Mouse (Mus musculus) liver, embryonic 14.5 days (tissue): ENCODE results near the gene Adgrb2. TPM values are rescaled to one million over a fixed set of nuclear protein-coding genes. Genes with fewer than 3 reads are reported as not detected.

ENCODE experiments used
- ATAC-seq: fragments of 200-750 bp; cut with Nextera tagmentation; 2 replicates; pipeline ENCODE4 v1.8.0; 2017; ENCODE audit warnings: moderate number of reproducible peaks, mild to moderate bottlenecking, moderate library complexity; ENCODE audit not compliant: insufficient read depth
- DNase-seq, 3 experiments: peaks; one replicate each; pipeline ENCODE4 v3.0.0-alpha.2; 2012 to 2013; ENCODE audit warnings: low read depth in 3 of 3, low spot score in 3 of 3
- H3K27ac ChIP-seq: fragments of 300-500 bp; sonication (generic); 2 replicates; pipeline ENCODE4 v1.5.1; 2014; ENCODE audit warnings: moderate library complexity, mild to moderate bottlenecking, control low read depth, inconsistent platforms
- H3K27me3 ChIP-seq: fragments of 300-500 bp; sonication (generic); 2 replicates; pipeline ENCODE4 v1.6.1; 2014; ENCODE audit warnings: mild to moderate bottlenecking, low read length, moderate library complexity; ENCODE audit not compliant: control insufficient read depth, insufficient read depth
- H3K36me3 ChIP-seq: fragments of 300-500 bp; sonication (generic); replicated peaks from 2 replicates; pipeline ENCODE4 v1.6.1; 2014; ENCODE audit warnings: low read depth; ENCODE audit not compliant: control insufficient read depth, insufficient read depth
- H3K4me1 ChIP-seq, 2 experiments: fragments of 200-500 bp in 1 of 2; fragments of 300-500 bp in 1 of 2; sonication (generic) in 1 of 2; replicated peaks; 2 replicates each; pipeline ENCODE4 v1.6.1; 2012 to 2014; ENCODE audit warnings: antibody characterized with exemption in 1 of 2, inconsistent platforms in 1 of 2, low read length in 1 of 2; ENCODE audit not compliant: control insufficient read depth in 2 of 2, insufficient read depth in 2 of 2
- H3K4me2 ChIP-seq: fragments of 300-500 bp; sonication (generic); 2 replicates; pipeline ENCODE4 v1.6.1; 2014; ENCODE audit warnings: low read depth, mild to moderate bottlenecking, control low read depth, moderate library complexity
- H3K4me3 ChIP-seq, 2 experiments: fragments of 200-500 bp in 1 of 2; fragments of 300-500 bp in 1 of 2; sonication (generic) in 1 of 2; 2 replicates each; pipeline ENCODE4 v1.5.1; 2012 to 2014; ENCODE audit warnings: low read depth in 2 of 2, low read length in 2 of 2, mild to moderate bottlenecking in 2 of 2, control low read depth in 1 of 2, inconsistent platforms in 1 of 2, moderate library complexity in 1 of 2; ENCODE audit not compliant: insufficient read depth in 1 of 2
- H3K9ac ChIP-seq: fragments of 300-500 bp; sonication (generic); replicated peaks from 2 replicates; pipeline ENCODE4 v1.6.1; 2014; ENCODE audit warnings: mild to moderate bottlenecking, control low read depth, moderate library complexity
- H3K9me3 ChIP-seq: fragments of 300-500 bp; sonication (generic); 2 replicates; pipeline ENCODE4 v1.6.1; 2016; ENCODE audit warnings: low read length, mixed read lengths; ENCODE audit not compliant: control insufficient read depth
- CTCF ChIP-seq: IDR thresholded peaks from 2 replicates; pipeline ENCODE4 v1.5.1; 2016; ENCODE audit warnings: antibody characterized with exemption, low read depth, control low read depth
- EP300 ChIP-seq: IDR thresholded peaks from 2 replicates; pipeline ENCODE4 v1.6.1; 2016; ENCODE audit warnings: antibody characterized with exemption, low read depth
- WGBS: fragments of 180-500 bp; shearing (Covaris S2); extraction: QIAGEN DNeasy Blood & Tissue Kit; methylation state at CpG from one replicate; pipeline ENCODE4 v1.1.7; 2014; ENCODE audit not compliant: insufficient replicate concordance; 5-methylcytosine and 5-hydroxymethylcytosine counted together
- polyA plus RNA-seq, 2 experiments: library from polyadenylated mRNA; depleted of rRNA in 1 of 2; stranded (reverse) in 1 of 2; unstranded in 1 of 2; fragments of >200 nt; fragmentation: Nextera tagmentation in 1 of 2; extraction: Ambion mirVana in 1 of 2; gene quantifications; 2 replicates each; pipeline versions ENCODE4 v1.2.1 to v1.2.3; 2012 to 2014

The Adgrb2 gene
- polyA plus RNA-seq, 2 experiments = 0.15 to 0.22 TPM

- H3K9ac ChIP-seq = no peak overlapping the region
- H3K27ac ChIP-seq = no peak overlapping the region
- ATAC-seq (no peak), DNase-seq (no peak)
- WGBS = 29% methylated on average over 1 of the region's 1 CpGs
- H3K4me3 ChIP-seq = no peak overlapping the region
- H3K4me2 ChIP-seq = no peak overlapping the region
- no peaks in the 10 kb centered on the region for H3K36me3 ChIP-seq
- H3K4me1 ChIP-seq = no peaks in the 10 kb centered on the region
- H3K27me3 ChIP-seq = no peaks in the 10 kb centered on the region
- no peaks in the 10 kb centered on the region for H3K9me3 ChIP-seq
- no peak for TF ChIP-seq CTCF
- TF ChIP-seq EP300 = no peak
Observed at GRCm38 (mm10) chr4:130054727-130055126, 70.1 kb downstream of the Adgrb2 start.

DNA sequence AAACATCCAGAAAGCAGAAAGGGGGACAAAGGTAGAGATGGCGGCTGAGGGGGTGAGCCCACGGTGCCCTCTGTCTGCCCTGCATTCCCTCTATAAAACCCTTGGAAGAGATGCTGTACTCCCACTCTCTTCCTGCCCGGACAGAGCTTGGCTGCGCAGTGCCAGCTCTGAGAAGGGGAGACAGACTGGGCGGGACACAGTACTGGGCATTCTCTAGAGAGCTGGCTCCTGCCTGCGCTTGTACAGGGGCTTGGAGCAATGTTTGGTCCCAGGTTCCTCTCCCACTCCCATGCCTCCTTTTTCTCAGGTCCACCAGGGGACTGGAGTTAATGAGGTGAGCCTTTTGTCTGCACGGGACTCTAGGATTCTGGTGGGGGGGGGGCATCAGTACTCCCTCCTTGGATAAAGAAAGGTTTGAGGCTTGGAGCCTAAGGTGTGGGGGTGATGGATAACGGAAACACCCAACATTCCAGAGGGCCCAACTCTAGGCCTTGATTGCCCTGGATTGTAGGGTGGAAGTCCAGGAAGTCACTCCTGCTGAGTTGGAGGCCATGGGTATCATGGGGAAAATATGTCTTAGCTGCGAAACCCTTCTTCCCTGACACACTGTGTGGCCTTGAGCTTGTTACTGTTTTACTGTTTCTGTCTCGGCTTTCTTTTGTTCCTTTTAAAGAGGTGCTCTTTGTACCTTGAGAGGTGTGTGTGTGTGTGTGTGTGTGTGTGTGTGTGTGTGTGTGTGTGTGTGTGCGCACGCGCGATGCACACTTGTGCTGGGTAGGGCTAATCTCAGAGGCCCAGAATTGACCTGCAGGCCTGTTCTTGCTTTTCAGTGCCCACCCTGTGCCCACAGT is 70.7 kb downstream of the Adgrb2 start:
- no peaks in the 10 kb centered on the region for H3K36me3 ChIP-seq
- TF ChIP-seq CTCF (no peak), EP300 (no peak)
- no peaks in the 10 kb centered on the region for H3K9me3 ChIP-seq
- H3K4me3 ChIP-seq = no peak overlapping the region
- no peaks in the 10 kb centered on the region for H3K4me1 ChIP-seq
- DNase-seq = no peak
- no peaks in the 10 kb centered on the region for H3K27me3 ChIP-seq
- H3K27ac ChIP-seq = no peak overlapping the region
- 72% methylated on average over 14 of the region's 14 CpGs for WGBS
- H3K4me2 ChIP-seq = no peak overlapping the region
- H3K9ac ChIP-seq = no peak overlapping the region
- no peak for ATAC-seq

DNA sequence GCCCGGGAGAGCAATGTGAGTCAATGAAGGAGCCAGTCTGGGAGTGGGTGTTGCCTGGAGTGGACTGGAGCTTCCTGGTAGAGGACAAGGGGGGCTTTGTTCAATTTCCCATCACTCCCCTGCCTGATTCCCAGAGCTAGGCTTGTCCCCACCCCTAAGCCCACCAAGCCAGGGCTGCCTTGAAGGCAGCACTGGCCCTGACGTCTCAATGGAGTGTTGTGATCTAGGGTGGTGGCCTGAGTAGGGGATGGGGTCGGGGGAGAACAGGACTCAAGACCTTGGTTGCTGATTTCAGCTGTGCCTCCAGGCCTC is 71.3 kb downstream of the Adgrb2 start:
- ATAC-seq = no peak
- 42% methylated on average over 3 of the region's 3 CpGs for WGBS
- no peak overlapping the region for H3K4me2 ChIP-seq

GRCm38 (mm10) chr4:130056471-130056870 is 71.8 kb downstream of the Adgrb2 start:
- TF ChIP-seq EP300 (no peak), CTCF (no peak)
- no peak overlapping the region for H3K4me3 ChIP-seq
- H3K27ac ChIP-seq = no peak overlapping the region
- no peaks in the 10 kb centered on the region for H3K9me3 ChIP-seq
- H3K27me3 ChIP-seq = no peaks in the 10 kb centered on the region
- H3K4me1 ChIP-seq = no peaks in the 10 kb centered on the region
- no peak for DNase-seq
- 42% methylated on average over 3 of the region's 3 CpGs for WGBS
- no peaks in the 10 kb centered on the region for H3K36me3 ChIP-seq
- ATAC-seq = no peak
- H3K4me2 ChIP-seq = no peak overlapping the region
- no peak overlapping the region for H3K9ac ChIP-seq

More for the DNA sequence above, 71.3 kb downstream of the Adgrb2 start:
- Histone ChIP-seq H3K27me3 (no peaks in the 10 kb centered on the region), H3K9me3 (no peaks in the 10 kb centered on the region), H3K27ac (no peak overlapping the region), H3K4me3 (no peak overlapping the region), H3K4me1 (no peaks in the 10 kb centered on the region), H3K36me3 (no peaks in the 10 kb centered on the region), H3K9ac (no peak overlapping the region)
- DNase-seq = no peak
- no peak for TF ChIP-seq CTCF
- TF ChIP-seq EP300 = no peak

DNA sequence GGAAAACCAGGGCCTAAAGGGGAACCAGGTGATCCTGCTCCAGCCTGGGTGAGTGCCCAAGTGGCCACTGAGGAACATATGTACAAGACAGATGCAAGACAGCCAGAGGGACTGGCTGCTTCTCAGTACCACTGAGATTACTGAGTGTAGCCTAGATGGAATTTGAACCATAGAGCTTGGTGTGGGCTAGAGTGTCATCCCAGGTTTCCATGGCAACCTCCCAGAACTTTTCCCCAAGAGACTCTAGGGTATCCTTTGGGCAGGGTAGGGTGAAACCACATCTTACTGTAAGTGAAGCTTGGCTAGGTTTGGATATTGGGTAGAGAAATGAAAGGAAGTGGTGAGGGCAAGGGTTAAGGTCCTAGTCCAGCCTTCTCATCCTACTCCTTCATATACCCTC is 76.3 kb downstream of the Adgrb2 start:
- Histone ChIP-seq H3K4me2 (no peak overlapping the region), H3K27ac (no peak overlapping the region), H3K4me3 (no peak overlapping the region), H3K9ac (no peak overlapping the region), H3K4me1 (no peaks in the 10 kb centered on the region), H3K9me3 (no peaks in the 10 kb centered on the region), H3K36me3 (no peaks in the 10 kb centered on the region), H3K27me3 (no peaks in the 10 kb centered on the region)
- TF ChIP-seq EP300 = no peak
- no peak for TF ChIP-seq CTCF
- DNase-seq (no peak), ATAC-seq (no peak)
